In genomic region chr7:132339041-132339839, GRCm38 (mm10) we compare ENCODE assay signal across 12 mouse cellular contexts. TPM values are rescaled to one million over a fixed set of nuclear protein-coding genes. Genes with fewer than 3 reads are reported as not detected.
DNase-seq lines count a peak whose midpoint lies in the region; ATAC-seq and TF ChIP-seq lines count a peak whose summit lies in the region.
"Had no signal": no experiment of that assay in that cellular context is flagged by ENCODE, and none has a peak within 500 bp of the region (broad histone marks: within the 10 kb centered on the region; RNA-seq: fewer than 3 reads in every experiment).

No protein-coding gene starts in this region.

- WGBS in lung, adult 2 months: 45% methylated on average over 14 of the region's 14 CpGs
- WGBS in heart, postnatal 0 days: 55% methylated on average over 14 of the region's 14 CpGs
- WGBS in liver, embryonic 12.5 days (ENCODE audit: insufficient replicate concordance): 47% methylated on average over 14 of the region's 14 CpGs
- WGBS in stomach, embryonic 14.5 days: 69% methylated on average over 14 of the region's 14 CpGs

- no peaks in the 10 kb centered on the region for H3K36me3 ChIP-seq in heart, postnatal 0 days (replicated peaks; ENCODE audit: control insufficient read depth, insufficient read depth, low read length)
- no peaks in the 10 kb centered on the region for H3K36me3 ChIP-seq in liver, embryonic 12.5 days
- no peaks in the 10 kb centered on the region for H3K36me3 ChIP-seq in stomach, embryonic 14.5 days (ENCODE audit: control insufficient read depth, insufficient read depth, low read length)
- H3K36me3 ChIP-seq: G1E had no signal

- peak overlapping the region; percentile 90 for H3K27ac ChIP-seq in heart, postnatal 0 days (ENCODE audit: low read depth)
- H3K27ac ChIP-seq in liver, embryonic 12.5 days: 0 out of 2 replicates have a peak overlapping the region, but pooled peaks have one; percentile 4
- H3K27ac ChIP-seq in stomach, embryonic 14.5 days (ENCODE audit: low read length): peak overlapping the region; percentile 34; the same call in 1 of the 2 replicates
- H3K27ac ChIP-seq: macrophage had no signal

- DNase-seq in lung, adult 18-20 months: peak; percentile 25 to 50
- no peak for DNase-seq in lung, adult 2 months
- peak; percentile 59 for DNase-seq in heart, postnatal 0 days (ENCODE audit: low spot score)
- no peak for DNase-seq in right cerebral cortex, adult 18-20 months
- DNase-seq in cerebellum, postnatal 25 days: no peak
- no peak for DNase-seq in embryo, embryonic 11 days
- DNase-seq: gastrocnemius, postnatal 10 days; thymus, postnatal 25 days had no signal

- no peak overlapping the region for H3K4me2 ChIP-seq in heart, postnatal 0 days (ENCODE audit: low read depth, low read length)
- H3K4me2 ChIP-seq in liver, embryonic 12.5 days: no peak overlapping the region
- H3K4me2 ChIP-seq in stomach, embryonic 14.5 days (replicated peaks; ENCODE audit: low read depth, low read length): no peak overlapping the region

- H3K9ac ChIP-seq in heart, postnatal 0 days (replicated peaks; ENCODE audit: low read depth, low read length): no peak overlapping the region
- H3K9ac ChIP-seq in liver, embryonic 12.5 days: no peak overlapping the region
- no peak overlapping the region for H3K9ac ChIP-seq in stomach, embryonic 14.5 days (replicated peaks; ENCODE audit: low read depth, low read length)

- H3K9me3 ChIP-seq in heart, postnatal 0 days (replicated peaks; ENCODE audit: control insufficient read depth, low read length): no peaks in the 10 kb centered on the region
- H3K9me3 ChIP-seq in liver, embryonic 12.5 days (replicated peaks): no peaks in the 10 kb centered on the region
- H3K9me3 ChIP-seq in stomach, embryonic 14.5 days (ENCODE audit: control insufficient read depth, low read depth, low read length): no peaks in the 10 kb centered on the region

- no peak overlapping the region for H3K4me3 ChIP-seq in lung, adult 2 months (replicated peaks; ENCODE audit: extremely low read depth, low read depth, low read length)
- H3K4me3 ChIP-seq in heart, postnatal 0 days (ENCODE audit: low read depth, low read length): no peak overlapping the region
- no peak overlapping the region for H3K4me3 ChIP-seq in liver, embryonic 12.5 days
- no peak overlapping the region for H3K4me3 ChIP-seq in stomach, embryonic 14.5 days (ENCODE audit: low read depth, low read length)

- ATAC-seq in heart, postnatal 0 days (ENCODE audit: insufficient read depth, low read depth): peak; percentile 74
- no peak for ATAC-seq in liver, embryonic 12.5 days
- ATAC-seq in stomach, embryonic 14.5 days (ENCODE audit: insufficient number of reproducible peaks, insufficient read depth, low FRiP score, low read depth): no peak

- peaks cover 24% of the 10 kb centered on the region for H3K4me1 ChIP-seq in lung, adult 2 months (ENCODE audit: control insufficient read depth, insufficient read depth, low read length)
- peaks cover 13% of the 10 kb centered on the region for H3K4me1 ChIP-seq in heart, postnatal 0 days (ENCODE audit: control insufficient read depth, insufficient read depth)
- H3K4me1 ChIP-seq in liver, embryonic 12.5 days: peaks cover 26% of the 10 kb centered on the region
- H3K4me1 ChIP-seq in stomach, embryonic 14.5 days (ENCODE audit: control insufficient read depth, insufficient read depth, low read length): peaks cover 17% of the 10 kb centered on the region; the same call in 1 of the 2 replicates

- no peak for TF ChIP-seq CTCF in lung, adult 2 months (IDR thresholded peaks at IDR 0.05; ENCODE audit: insufficient read depth, low read length)
- TF ChIP-seq CTCF in heart, postnatal 0 days (IDR thresholded peaks at IDR 0.05; ENCODE audit: low read depth): no peak

- TF ChIP-seq POLR2A in lung, adult 2 months (IDR thresholded peaks at IDR 0.05; ENCODE audit: borderline replicate concordance, extremely low read depth, low read depth, low read length): no peak

- H3K27me3 ChIP-seq in heart, postnatal 0 days (ENCODE audit: control insufficient read depth, insufficient read depth, low read length): no peaks in the 10 kb centered on the region
- H3K27me3 ChIP-seq in liver, embryonic 12.5 days (replicated peaks): peaks cover 11% of the 10 kb centered on the region; the same call in 1 of the 2 replicates
- no peaks in the 10 kb centered on the region for H3K27me3 ChIP-seq in stomach, embryonic 14.5 days (ENCODE audit: control insufficient read depth, insufficient read depth, low read length)

- peak; percentile 75 for TF ChIP-seq EP300 in heart, postnatal 0 days (IDR thresholded peaks at IDR 0.05; ENCODE audit: low read depth)

RNA-seq across cellular contexts. Expression of gene Chst15, which starts 22.2 kb away (rescaled TPM):
- 14.1 and 14.7 TPM in 2 replicates for polyA plus RNA-seq in lung, adult 2 months (2012; rRNA removed)
- 5.8 and 10.5 TPM in 2 replicates for total RNA-seq in heart, postnatal 0 days (2014; rRNA removed; ENCODE audit: low replicate concordance)
- 3.8 and 4.3 TPM in 2 replicates for polyA plus RNA-seq in heart, postnatal 0 days (2015; fragmentation: Nextera tagmentation; extraction: Ambion mirVana)
- polyA plus RNA-seq in liver, embryonic 12.5 days (2016; fragmentation: Nextera tagmentation; extraction: Ambion mirVana): 8.9 and 9.5 TPM in 2 replicates
- 30.2 and 30.8 TPM in 2 replicates for polyA plus RNA-seq in stomach, embryonic 14.5 days (2014; fragmentation: Nextera tagmentation; extraction: Ambion mirVana)
- polyA plus RNA-seq: G1E had no signal

Comparison
In these comparisons a context has a peak if more than half of its experiments do, and no peak if none do; other contexts are left out.
1. DNase-seq: peak in lung, adult 18-20 months (2 of 2) and heart, postnatal 0 days (single experiment); none in lung, adult 2 months (single experiment), right cerebral cortex, adult 18-20 months (single experiment), cerebellum, postnatal 25 days (0 of 2) and embryo, embryonic 11 days (single experiment).
2. H3K27ac ChIP-seq: peak in every context shown above with its lines; median percentile 90 in heart, postnatal 0 days; 34 in stomach, embryonic 14.5 days; 4 in liver, embryonic 12.5 days.